Mouse (Mus musculus) midbrain, postnatal 0 days (tissue): ENCODE measurements around the gene Zfp385b. TPM values are rescaled to one million over a fixed set of nuclear protein-coding genes. Genes with fewer than 3 reads are reported as not detected.

Experiments used
- ATAC-seq: fragments of 200-750 bp; cut with Nextera tagmentation; 2 replicates; pipeline ENCODE4 v1.8.0; 2017; ENCODE audit warnings: moderate number of reproducible peaks, mild to moderate bottlenecking, moderate TSS enrichment, moderate library complexity; ENCODE audit not compliant: low FRiP score
- DNase-seq: peaks from one replicate; pipeline ENCODE4 v3.0.0-alpha.2; 2015; ENCODE audit warnings: low spot score
- H3K27ac ChIP-seq: fragments of 300-500 bp; sonication (generic); 2 replicates; pipeline ENCODE4 v1.5.1; 2014; ENCODE audit warnings: low read depth, mild to moderate bottlenecking, low read length, mixed read lengths
- H3K27me3 ChIP-seq: fragments of 300-500 bp; sonication (generic); 2 replicates; pipeline ENCODE4 v1.6.1; 2014; ENCODE audit warnings: low read length, control low read depth, mixed read lengths; ENCODE audit not compliant: insufficient read depth
- H3K36me3 ChIP-seq: fragments of 300-500 bp; sonication (generic); 2 replicates; pipeline ENCODE4 v1.6.1; 2014; ENCODE audit warnings: low read length, control low read depth, mixed read lengths; ENCODE audit not compliant: insufficient read depth
- H3K4me1 ChIP-seq: fragments of 300-500 bp; sonication (generic); 2 replicates; pipeline ENCODE4 v1.6.1; 2014; ENCODE audit warnings: mild to moderate bottlenecking, control low read depth, antibody characterized with exemption, low read length, mixed read lengths; ENCODE audit not compliant: insufficient read depth
- H3K4me2 ChIP-seq: fragments of 300-500 bp; sonication (generic); 2 replicates; pipeline ENCODE4 v1.6.1; 2014; ENCODE audit warnings: low read depth, mild to moderate bottlenecking, low read length, mixed read lengths; ENCODE audit not compliant: poor library complexity, severe bottlenecking
- H3K4me3 ChIP-seq: fragments of 300-500 bp; sonication (generic); 2 replicates; pipeline ENCODE4 v1.5.1; 2014; ENCODE audit warnings: low read depth, mild to moderate bottlenecking, low read length, moderate library complexity
- H3K9ac ChIP-seq: fragments of 300-500 bp; sonication (generic); replicated peaks from 2 replicates; pipeline ENCODE4 v1.6.1; 2014; ENCODE audit warnings: mild to moderate bottlenecking, low read length, moderate library complexity, mixed read lengths; ENCODE audit not compliant: poor library complexity, severe bottlenecking
- H3K9me3 ChIP-seq: fragments of 300-500 bp; sonication (generic); 2 replicates; pipeline ENCODE4 v1.6.1; 2016; ENCODE audit warnings: low read length, control low read depth
- CTCF ChIP-seq: IDR thresholded peaks from 2 replicates; pipeline ENCODE4 v1.5.1; 2016; ENCODE audit warnings: antibody characterized with exemption, mild to moderate bottlenecking
- WGBS: fragments of 180-500 bp; shearing (Covaris S2); extraction: QIAGEN DNeasy Blood & Tissue Kit; methylation state at CpG from one replicate; pipeline ENCODE4 v1.1.7; 2014; 5-methylcytosine and 5-hydroxymethylcytosine counted together
- polyA plus RNA-seq: library from polyadenylated mRNA; unstranded; fragments of >200 nt; fragmentation: Nextera tagmentation; extraction: Ambion mirVana; gene quantifications from 2 replicates; pipeline ENCODE4 v1.2.1, GENCODE M21; 2015
- total RNA-seq: library from RNA; depleted of rRNA; stranded (reverse); fragments of >200 nt; gene quantifications from 2 replicates; pipeline ENCODE4 v1.2.3, GENCODE M21; 2014

Zfp385b gene
- total and polyA plus RNA-seq, 2 experiments from 2014 or later, result 11.8 to 16.6 TPM

DNA sequence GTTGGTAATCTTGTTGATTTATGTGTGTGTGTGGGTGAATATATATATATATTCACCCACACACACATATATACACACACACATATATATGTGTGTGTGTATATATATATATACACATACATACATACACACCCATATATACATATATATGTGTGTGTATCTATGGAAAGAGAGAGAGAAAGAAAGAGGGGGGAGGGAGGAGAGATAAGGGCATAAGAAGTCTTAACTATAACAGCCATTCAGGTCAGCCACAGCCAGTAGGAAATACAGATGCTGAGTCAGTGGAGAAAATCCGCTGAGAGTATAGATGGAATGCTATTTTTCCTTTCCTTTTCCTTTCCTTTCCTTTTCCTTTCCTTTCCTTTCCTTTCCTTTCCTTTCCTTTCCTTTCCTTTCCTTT, 313.8 kb downstream of the Zfp385b start:
- Histone ChIP-seq H3K9ac (no peak overlapping the region), H3K9me3 (no peaks in the 10 kb centered on the region), H3K4me2 (no peak overlapping the region), H3K27me3 (no peaks in the 10 kb centered on the region), H3K4me3 (no peak overlapping the region), H3K4me1 (no peaks in the 10 kb centered on the region), H3K36me3 (no peaks in the 10 kb centered on the region), H3K27ac (no peak overlapping the region)
- ATAC-seq (no peak), DNase-seq (no peak)
- 81% methylated on average over 1 of the region's 1 CpGs for WGBS
- no peak for TF ChIP-seq CTCF

DNA sequence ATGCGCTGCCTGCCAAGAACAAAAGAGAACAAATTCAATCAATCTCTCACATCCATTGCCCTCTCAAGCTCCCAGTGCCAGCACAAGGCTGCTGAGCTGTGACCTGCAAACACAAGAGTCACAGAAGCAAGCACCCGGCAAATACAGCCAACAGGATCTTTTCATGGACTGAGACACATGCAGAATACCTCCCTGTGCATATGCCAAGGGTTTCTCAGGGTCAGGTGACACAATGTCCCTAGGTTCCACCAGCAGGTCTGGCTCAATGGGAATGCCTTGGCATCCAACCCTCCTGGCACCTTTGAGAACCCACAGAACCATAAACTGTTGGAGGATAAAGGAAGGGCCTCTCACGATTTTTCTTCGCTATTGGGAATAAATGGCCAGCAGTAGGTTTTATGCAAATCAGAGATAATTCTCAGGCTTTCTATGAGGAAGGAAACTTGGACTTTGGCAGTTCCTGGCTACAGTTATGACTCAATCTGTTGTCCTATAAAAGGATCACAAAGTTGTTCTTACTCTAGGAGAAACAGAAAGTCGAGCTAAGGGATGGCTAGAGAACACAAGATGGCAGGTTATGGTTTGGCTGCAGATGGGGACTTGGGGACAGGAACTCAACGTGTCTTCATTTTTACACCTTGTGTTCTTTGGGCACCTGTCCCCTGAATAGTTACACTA, 315.6 kb downstream of the Zfp385b start:
- no peak for ATAC-seq
- DNase-seq, result no peak
- no peak overlapping the region for H3K4me2 ChIP-seq
- H3K9ac ChIP-seq, result no peak overlapping the region
- H3K4me3 ChIP-seq, result no peak overlapping the region
- H3K36me3 ChIP-seq, result no peaks in the 10 kb centered on the region
- 87% methylated on average over 6 of the region's 6 CpGs for WGBS
- no peak overlapping the region for H3K27ac ChIP-seq
- H3K4me1 ChIP-seq, result no peaks in the 10 kb centered on the region
- no peaks in the 10 kb centered on the region for H3K27me3 ChIP-seq
- no peaks in the 10 kb centered on the region for H3K9me3 ChIP-seq
- no peak for TF ChIP-seq CTCF

DNA sequence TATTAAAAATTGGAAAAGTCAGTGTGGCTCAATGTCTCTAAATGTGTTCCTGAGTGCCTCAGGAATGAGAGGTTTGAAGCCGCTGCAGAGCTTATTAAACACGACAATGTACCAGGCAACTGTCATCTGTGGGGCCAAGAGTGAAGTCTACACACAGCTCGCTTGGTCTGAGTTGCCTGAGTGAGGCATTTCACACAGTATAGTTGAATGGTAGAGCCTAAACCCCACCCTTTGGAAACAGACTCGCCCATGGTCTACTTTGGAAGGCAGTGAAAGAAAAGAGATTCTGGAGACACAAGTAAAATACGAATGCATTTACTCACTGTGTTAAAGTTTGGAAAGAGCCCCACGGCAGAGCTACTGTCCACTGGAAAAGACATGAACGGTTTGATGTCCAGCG, 316.2 kb downstream of the Zfp385b start:
- H3K36me3 ChIP-seq, result no peaks in the 10 kb centered on the region
- no peak for TF ChIP-seq CTCF
- no peak overlapping the region for H3K9ac ChIP-seq

DNA sequence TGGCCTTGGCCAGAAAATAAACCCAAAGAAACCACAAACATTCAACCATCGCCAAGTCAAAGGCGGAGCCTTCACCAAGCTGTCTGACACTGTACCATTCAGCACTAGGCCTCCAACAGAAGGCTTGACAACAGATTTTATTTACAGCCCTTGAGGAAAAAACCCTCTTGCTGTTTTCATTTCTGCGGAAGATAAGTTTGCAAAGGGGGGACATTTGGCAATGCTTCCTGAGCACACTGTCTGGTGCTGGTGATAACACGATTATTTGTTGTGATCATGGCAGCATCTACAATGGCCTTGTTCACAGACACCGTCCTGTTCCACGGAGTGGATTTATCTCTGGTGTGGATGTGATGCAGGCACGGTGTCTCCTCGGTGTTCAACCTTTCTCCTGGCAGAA, 317.0 kb downstream of the Zfp385b start:
- ATAC-seq (no peak), DNase-seq (no peak)
- Histone ChIP-seq H3K4me3 (no peak overlapping the region), H3K36me3 (no peaks in the 10 kb centered on the region), H3K27ac (no peak overlapping the region), H3K9me3 (no peaks in the 10 kb centered on the region), H3K27me3 (no peaks in the 10 kb centered on the region), H3K9ac (no peak overlapping the region), H3K4me1 (no peaks in the 10 kb centered on the region), H3K4me2 (no peak overlapping the region)
- 77% methylated on average over 8 of the region's 8 CpGs for WGBS
- TF ChIP-seq CTCF, result no peak

More for the DNA sequence above, 316.2 kb downstream of the Zfp385b start:
- DNase-seq, result no peak
- no peak for ATAC-seq
- no peaks in the 10 kb centered on the region for H3K9me3 ChIP-seq
- H3K27me3 ChIP-seq, result no peaks in the 10 kb centered on the region
- no peak overlapping the region for H3K4me3 ChIP-seq
- WGBS, result 84% methylated on average over 8 of the region's 8 CpGs
- H3K4me2 ChIP-seq, result no peak overlapping the region
- no peaks in the 10 kb centered on the region for H3K4me1 ChIP-seq
- H3K27ac ChIP-seq, result no peak overlapping the region

DNA sequence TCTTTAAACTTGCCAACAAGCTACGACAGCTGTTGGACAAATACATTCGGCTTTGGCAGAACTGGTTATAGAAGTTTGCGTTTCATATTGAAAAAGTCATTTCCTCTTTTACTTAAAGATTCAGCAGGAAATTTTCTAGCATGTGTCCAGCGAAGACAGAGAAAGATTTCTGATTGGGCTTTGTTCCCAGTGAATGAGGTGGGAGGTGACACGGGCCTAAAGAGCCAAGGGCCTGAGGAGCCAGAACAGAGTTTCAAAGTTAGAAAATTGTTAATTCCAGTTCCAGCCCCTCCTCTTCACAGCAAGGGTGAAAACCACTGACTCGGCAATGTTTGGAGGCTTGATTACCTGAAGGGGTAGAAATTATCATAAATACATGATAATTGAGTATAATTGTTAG, 319.0 kb downstream of the Zfp385b start:
- no peak for TF ChIP-seq CTCF

DNA sequence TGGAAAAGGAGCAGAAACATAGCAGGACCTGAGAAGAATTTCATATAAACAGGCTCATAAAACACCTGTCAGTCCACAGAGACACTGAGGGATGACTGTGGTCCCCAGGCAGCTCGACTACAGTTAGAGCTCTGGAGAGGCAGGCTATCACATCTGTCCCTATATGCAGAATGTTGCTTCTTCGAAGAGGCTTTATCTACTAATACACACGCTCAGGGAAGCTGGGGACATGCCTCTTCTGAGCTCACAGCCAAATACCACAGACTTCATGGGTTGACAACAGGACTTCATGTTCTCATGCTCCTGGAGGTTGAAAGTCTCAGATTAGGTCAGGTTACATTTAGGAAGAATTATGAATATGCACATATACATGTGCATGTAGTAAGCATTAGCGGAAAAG, 321.1 kb downstream of the Zfp385b start:
- Histone ChIP-seq H3K27ac (no peak overlapping the region), H3K9ac (no peak overlapping the region), H3K4me1 (no peaks in the 10 kb centered on the region), H3K4me2 (no peak overlapping the region), H3K9me3 (no peaks in the 10 kb centered on the region), H3K4me3 (no peak overlapping the region), H3K27me3 (no peaks in the 10 kb centered on the region), H3K36me3 (no peaks in the 10 kb centered on the region)
- no peak for TF ChIP-seq CTCF
- ATAC-seq, result no peak
- no peak for DNase-seq
- WGBS, result 85% methylated on average over 4 of the region's 4 CpGs

More for the DNA sequence above, 319.0 kb downstream of the Zfp385b start:
- 54% methylated on average over 6 of the region's 6 CpGs for WGBS
- Histone ChIP-seq H3K36me3 (no peaks in the 10 kb centered on the region), H3K4me2 (no peak overlapping the region), H3K9me3 (no peaks in the 10 kb centered on the region), H3K27me3 (no peaks in the 10 kb centered on the region), H3K27ac (no peak overlapping the region), H3K9ac (no peak overlapping the region), H3K4me1 (no peaks in the 10 kb centered on the region), H3K4me3 (no peak overlapping the region)
- no peak for ATAC-seq
- DNase-seq, result no peak
